24 mouse cellular contexts compared by ENCODE assay signal in genomic region chr15:38129861-38130631, GRCm38 (mm10).
DNase-seq lines count a peak whose midpoint lies in the region; ATAC-seq and TF ChIP-seq lines count a peak whose summit lies in the region.
"Had no signal": no experiment of that assay in that cellular context is flagged by ENCODE, and none has a peak within 500 bp of the region (broad histone marks: within the 10 kb centered on the region; RNA-seq: fewer than 3 reads in every experiment).

No protein-coding gene starts in this region.

- H3K4me1 ChIP-seq in midbrain, embryonic 11.5 days (ENCODE audit: control insufficient read depth, insufficient read depth, low read length): no peaks in the 10 kb centered on the region
- H3K4me1 ChIP-seq in midbrain, embryonic 15.5 days: no peaks in the 10 kb centered on the region
- peaks cover 11 to 28% of the 10 kb centered on the region in 2 experiments; a peak in 3 of 4 replicates for H3K4me1 ChIP-seq in CH12.LX (ENCODE audit: control insufficient read depth in 1 of 2, insufficient read depth in 2 of 2)
- H3K4me1 ChIP-seq: embryonic facial prominence, embryonic 13.5 days; embryonic facial prominence, embryonic 15.5 days; forebrain, embryonic 10.5 days; forebrain, embryonic 12.5 days had no signal

- H3K9ac ChIP-seq in midbrain, embryonic 11.5 days (ENCODE audit: low read length): no peak overlapping the region
- no peak overlapping the region for H3K9ac ChIP-seq in midbrain, embryonic 15.5 days
- peak overlapping the region; percentile 51 for H3K9ac ChIP-seq in CH12.LX (ENCODE audit: insufficient read depth, low read depth)
- H3K9ac ChIP-seq: embryonic facial prominence, embryonic 13.5 days; embryonic facial prominence, embryonic 15.5 days; forebrain, embryonic 12.5 days had no signal

- TF ChIP-seq EP300 in CH12.LX (IDR thresholded peaks at IDR 0.05; ENCODE audit: low read length): peak; percentile 65

- dilution Hi-C loops in CH12.LX (cut with MboI; ENCODE audit: extremely low pct_ligation_motif_present, extremely low pct_unique_long_range_greater_than_20kb, low sequenced_read_pairs): no loop called here

- no peak; the same call in none of the 2 replicates for TF ChIP-seq RAD21 in CH12.LX (IDR thresholded peaks at IDR 0.05; ENCODE audit: low read depth, low read length)

- H3K27ac ChIP-seq in midbrain, embryonic 11.5 days (ENCODE audit: low read depth, low read length): no peak overlapping the region
- no peak overlapping the region for H3K27ac ChIP-seq in midbrain, embryonic 15.5 days
- peak overlapping the region; percentile 89 for H3K27ac ChIP-seq in CH12.LX (ENCODE audit: insufficient read depth, low read depth)
- H3K27ac ChIP-seq in layer of hippocampus, adult 2 months: no peak overlapping the region
- H3K27ac ChIP-seq: embryonic facial prominence, embryonic 13.5 days; embryonic facial prominence, embryonic 15.5 days; forebrain, embryonic 10.5 days; forebrain, embryonic 12.5 days had no signal

- WGBS in midbrain, embryonic 11.5 days: 83% methylated on average over 8 of the region's 8 CpGs
- 84% methylated on average over 8 of the region's 8 CpGs for WGBS in midbrain, embryonic 15.5 days

- no peak for ATAC-seq in midbrain, embryonic 11.5 days (ENCODE audit: low FRiP score)
- ATAC-seq in midbrain, embryonic 15.5 days (replicated peaks): no peak
- ATAC-seq in megakaryocyte progenitor cell, adult 5-6 weeks (replicated peaks; ENCODE audit: poor library complexity): no peak
- ATAC-seq: forebrain, embryonic 14.5 days; forebrain, embryonic 16.5 days had no signal

- H3K36me3 ChIP-seq in midbrain, embryonic 11.5 days (ENCODE audit: control insufficient read depth, insufficient read depth, low read length): no peaks in the 10 kb centered on the region
- H3K36me3 ChIP-seq in midbrain, embryonic 15.5 days (replicated peaks): no peaks in the 10 kb centered on the region
- H3K36me3 ChIP-seq in CH12.LX (replicated peaks in 1 of 2; ENCODE audit: control insufficient read depth in 1 of 2, insufficient read depth in 1 of 2, low read length in 1 of 2): no peaks in the 10 kb centered on the region
- H3K36me3 ChIP-seq: embryonic facial prominence, embryonic 13.5 days; embryonic facial prominence, embryonic 15.5 days; forebrain, embryonic 10.5 days; forebrain, embryonic 12.5 days had no signal

- DNase-seq in midbrain, embryonic 11.5 days (ENCODE audit: low spot score, missing footprints): peak; percentile 59
- DNase-seq in CH12.LX (ENCODE audit: extremely low read depth): peak; percentile 90
- DNase-seq in testis, postnatal 10 days (ENCODE audit: low spot score): peak; percentile 35
- DNase-seq in kidney, adult 9 months: no peak
- no peak for DNase-seq in layer of hippocampus, adult 2 months (ENCODE audit: low spot score in 2 of 2)
- DNase-seq: adrenal gland, adult 2 months; adrenal gland, postnatal 10 days; adrenal gland, postnatal 25 days; cerebellum, adult 11 months; cerebellum, adult 18-20 months; cerebellum, adult 8-10 months; cerebellum, adult 9-11 months; cerebellum, postnatal 14 days; cerebellum, postnatal 36 days; embryo, embryonic 11 days had no signal

- H3K27me3 ChIP-seq in midbrain, embryonic 11.5 days (ENCODE audit: control insufficient read depth, insufficient read depth, low read length): no peaks in the 10 kb centered on the region
- no peaks in the 10 kb centered on the region for H3K27me3 ChIP-seq in midbrain, embryonic 15.5 days (replicated peaks)
- no peaks in the 10 kb centered on the region for H3K27me3 ChIP-seq in CH12.LX (replicated peaks)
- H3K27me3 ChIP-seq: embryonic facial prominence, embryonic 13.5 days; embryonic facial prominence, embryonic 15.5 days; forebrain, embryonic 12.5 days had no signal

- in situ Hi-C loops in CH12.LX (cut with MboI; ENCODE audit: low pct_ligation_motif_present, low pct_unique_long_range_greater_than_20kb, low sequenced_read_pairs): no loop called here

- no peak for TF ChIP-seq CTCF in CH12.LX (conservative IDR thresholded peaks at IDR 0.05 in 1 of 2, IDR thresholded peaks at IDR 0.05 in 1 of 2; ENCODE audit: low read depth in 2 of 2, low read length in 2 of 2)
- no peak for TF ChIP-seq CTCF in layer of hippocampus, adult 2 months (conservative IDR thresholded peaks at IDR 0.05)

- H3K9me3 ChIP-seq in midbrain, embryonic 11.5 days (ENCODE audit: control insufficient read depth, low read length): no peaks in the 10 kb centered on the region
- no peaks in the 10 kb centered on the region for H3K9me3 ChIP-seq in midbrain, embryonic 15.5 days
- H3K9me3 ChIP-seq in CH12.LX (replicated peaks; ENCODE audit: low read length): peaks cover 5% of the 10 kb centered on the region
- H3K9me3 ChIP-seq: embryonic facial prominence, embryonic 13.5 days; embryonic facial prominence, embryonic 15.5 days; forebrain, embryonic 10.5 days; forebrain, embryonic 12.5 days had no signal

- H3K4me3 ChIP-seq in midbrain, embryonic 11.5 days (ENCODE audit: low read depth, low read length): no peak overlapping the region
- no peak overlapping the region for H3K4me3 ChIP-seq in midbrain, embryonic 15.5 days
- H3K4me3 ChIP-seq in CH12.LX (replicated peaks in 1 of 3; ENCODE audit: low read depth in 2 of 3, low read length in 2 of 3, poor library complexity in 1 of 3): peak overlapping the region in 1 of 3 experiments; percentile 1
- H3K4me3 ChIP-seq in layer of hippocampus, adult 2 months: no peak overlapping the region
- H3K4me3 ChIP-seq: embryonic facial prominence, embryonic 13.5 days; embryonic facial prominence, embryonic 15.5 days; erythroblast, embryonic 14.5 days; forebrain, embryonic 10.5 days; forebrain, embryonic 12.5 days had no signal

- H3K79me2 ChIP-seq in CH12.LX (replicated peaks; ENCODE audit: control insufficient read depth, extremely low read depth, insufficient read depth, poor library complexity, severe bottlenecking): no peaks in the 10 kb centered on the region

- no peak for TF ChIP-seq POLR2A in CH12.LX (IDR thresholded peaks at IDR 0.05; ENCODE audit: low read depth, low read length)

- H3K4me2 ChIP-seq in midbrain, embryonic 11.5 days: no peak overlapping the region
- no peak overlapping the region for H3K4me2 ChIP-seq in midbrain, embryonic 15.5 days
- peak overlapping the region; percentile 86 for H3K4me2 ChIP-seq in CH12.LX (ENCODE audit: insufficient read depth, low read depth, poor library complexity, severe bottlenecking)
- H3K4me2 ChIP-seq: embryonic facial prominence, embryonic 13.5 days; embryonic facial prominence, embryonic 15.5 days; forebrain, embryonic 12.5 days had no signal

TF ChIP-seq in CH12.LX, 34 proteins besides CTCF, POLR2A, EP300 and RAD21:
- no peak for TF ChIP-seq JUN (IDR thresholded peaks at IDR 0.05; ENCODE audit: insufficient read depth, low read depth, low read length)
- peak; percentile 81 for TF ChIP-seq MEF2A (IDR thresholded peaks at IDR 0.05; ENCODE audit: borderline replicate concordance, low read depth, low read length)
- peak; percentile 55 for TF ChIP-seq NRF1 (IDR thresholded peaks at IDR 0.05; ENCODE audit: low read depth, low read length)
- TF ChIP-seq SIN3A (IDR thresholded peaks at IDR 0.05; ENCODE audit: low read length): peak; percentile 27; the same call in 1 of the 2 replicates
- 0 out of 2 replicates have a peak, but pooled peaks have one; percentile 43 for TF ChIP-seq HCFC1 (IDR thresholded peaks at IDR 0.05; ENCODE audit: low read depth, low read length)
- TF ChIP-seq MAFK (IDR thresholded peaks at IDR 0.05; ENCODE audit: insufficient replicate concordance, low read length): peak; percentile 43; the same call in 1 of the 2 replicates
- no peak for TF ChIP-seq RCOR1 (conservative IDR thresholded peaks at IDR 0.05; ENCODE audit: low read depth, low read length)
- peak; percentile 61 for TF ChIP-seq ELF1 (IDR thresholded peaks at IDR 0.05; ENCODE audit: low read depth, low read length)
- TF ChIP-seq CHD2 (IDR thresholded peaks at IDR 0.05; ENCODE audit: low read length): peak; percentile 78
- TF ChIP-seq KAT2A (IDR thresholded peaks at IDR 0.05; ENCODE audit: insufficient replicate concordance, low read length): no peak
- no peak; the same call in 1 of the 2 replicates for TF ChIP-seq ZMIZ1 (IDR thresholded peaks at IDR 0.05; ENCODE audit: low read depth, low read length)
- TF ChIP-seq IRF4 (IDR thresholded peaks at IDR 0.05; ENCODE audit: low read depth, low read length): peak; percentile 86
- TF ChIP-seq E2F4 (IDR thresholded peaks at IDR 0.05; ENCODE audit: insufficient replicate concordance, low read depth, low read length): no peak
- no peak for TF ChIP-seq MAZ (IDR thresholded peaks at IDR 0.05; ENCODE audit: low read depth, low read length)
- TF ChIP-seq ZKSCAN1 (IDR thresholded peaks at IDR 0.05; ENCODE audit: borderline replicate concordance, low read depth, low read length): no peak
- 0 out of 2 replicates have a peak, but pooled peaks have one; percentile 64 for TF ChIP-seq CHD1 (IDR thresholded peaks at IDR 0.05; ENCODE audit: low read depth, low read length)
- peak; percentile 65; the same call in 1 of the 2 replicates for TF ChIP-seq TCF12 (IDR thresholded peaks at IDR 0.05; ENCODE audit: low read depth, low read length)
- 0 out of 2 replicates have a peak, but pooled peaks have one; percentile 39 for TF ChIP-seq TBP (conservative IDR thresholded peaks at IDR 0.05; ENCODE audit: low read depth, low read length)
- 0 out of 2 replicates have a peak, but pooled peaks have one; percentile 31 for TF ChIP-seq MAX (IDR thresholded peaks at IDR 0.05; ENCODE audit: low read length)
- 0 out of 2 replicates have a peak, but pooled peaks have one; percentile 47 for TF ChIP-seq UBTF (IDR thresholded peaks at IDR 0.05; ENCODE audit: low read depth, low read length)
- TF ChIP-seq ETS1 (conservative IDR thresholded peaks at IDR 0.05; ENCODE audit: low read depth, low read length): peak; percentile 16; the same call in 1 of the 2 replicates
- TF ChIP-seq MYC (IDR thresholded peaks at IDR 0.05; ENCODE audit: low read depth, low read length): no peak
TF ChIP-seq in CH12.LX: peak in this region for 14.

Comparison
In these comparisons a context has a peak if more than half of its experiments do, and no peak if none do; other contexts are left out.
1. DNase-seq: peak in midbrain, embryonic 11.5 days (single experiment), CH12.LX (single experiment) and testis, postnatal 10 days (single experiment); none in kidney, adult 9 months (single experiment) and layer of hippocampus, adult 2 months (0 of 2).